Mouse (Mus musculus) megakaryocyte-erythroid progenitor cell, adult 5-6 weeks (primary cell): ENCODE data around the gene 1700042G07Rik. TPM values are rescaled to one million over a fixed set of nuclear protein-coding genes. Genes with fewer than 3 reads are reported as not detected.

Source experiments
- ATAC-seq: replicated peaks from 2 replicates; pipeline ENCODE4 v1.8.0; 2016; ENCODE audit warnings: mild to moderate bottlenecking, inconsistent platforms; ENCODE audit not compliant: severe bottlenecking, poor library complexity, low FRiP score, low TSS enrichment
- total RNA-seq, 2 experiments: library from RNA; stranded (forward) in 1 of 2; stranded (reverse) in 1 of 2; fragments of 200-1000, 215-1000 nt in 1 of 2; fragments of >200 nt in 1 of 2; fragmentation: Nextera tagmentation in 1 of 2; gene quantifications; 2 replicates each; pipeline ENCODE4 v1.2.3; 2014 to 2017

1700042G07Rik gene
- total RNA-seq (2014; fragmentation: Nextera tagmentation) (not detected in 2 replicates), total RNA-seq (2017) (not detected in 2 replicates)

- no peak for ATAC-seq
Measured at GRCm38 (mm10) chr4:116173072-116173471, at the start of gene 1700042G07Rik, which contains the start of gene Gm49337. TSS of gene 1700042G07Rik (plus strand) at chr4:116173372. TSS of gene Gm49337 (plus strand) at chr4:116173384.

GRCm38 (mm10) chr4:116123602-116124519, 49.3 kb upstream of the 1700042G07Rik start, which contains the start of the genes Rad54l and Pomgnt1:
TSS of gene Rad54l (minus strand) at chr4:116123690.
TSS of gene Pomgnt1 (plus strand) at chr4:116123840.
- ATAC-seq: peak; percentile 97

DNA sequence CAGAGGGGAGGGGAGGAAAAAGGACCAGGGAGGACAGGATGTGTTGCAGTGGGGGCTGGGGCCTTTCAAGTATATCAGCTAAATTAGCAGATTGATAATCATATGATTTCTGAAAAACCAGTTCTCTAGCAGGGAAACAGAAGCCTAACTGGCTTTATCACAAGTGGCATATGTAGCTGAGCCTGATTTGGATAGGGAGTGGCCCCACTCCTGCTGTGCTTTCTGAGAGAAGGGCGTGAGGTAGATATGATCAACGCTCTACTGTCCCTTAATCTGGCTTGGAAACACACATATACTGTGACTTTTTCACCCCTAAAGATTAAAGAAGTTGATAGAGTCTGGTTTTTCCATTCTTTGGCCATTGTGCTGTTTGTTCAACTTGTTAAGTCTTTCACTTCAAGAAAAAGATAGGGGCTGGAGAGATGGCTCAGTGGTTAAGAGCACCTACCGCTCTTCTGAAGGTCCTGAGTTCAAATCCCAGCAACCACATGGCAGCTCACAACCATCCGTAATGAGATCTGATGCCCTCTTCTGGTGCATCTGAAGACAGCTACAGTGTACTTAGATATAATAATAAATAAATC, 47.3 kb upstream of the 1700042G07Rik start:
- peak; percentile 46 for ATAC-seq

DNA sequence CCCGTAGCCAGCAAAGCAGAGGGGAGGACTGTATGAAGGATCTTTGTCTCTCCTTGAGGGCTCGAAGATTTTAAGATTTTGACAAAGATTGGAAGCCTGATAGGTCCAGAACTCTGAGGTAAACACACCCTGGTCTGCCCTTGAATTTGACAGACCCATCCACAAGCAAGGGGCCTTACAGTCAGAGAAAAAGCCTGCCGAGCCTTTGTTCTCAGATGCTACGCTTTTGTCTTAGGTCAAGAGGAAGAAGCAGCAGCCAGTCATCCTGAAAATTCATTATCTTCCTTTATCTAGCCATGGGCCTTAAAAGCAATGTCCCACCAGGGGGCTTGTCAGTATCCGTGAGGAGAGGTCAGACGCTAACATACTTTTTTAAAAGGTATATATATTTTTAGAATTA, 45.2 kb upstream of the 1700042G07Rik start:
- no peak for ATAC-seq

DNA sequence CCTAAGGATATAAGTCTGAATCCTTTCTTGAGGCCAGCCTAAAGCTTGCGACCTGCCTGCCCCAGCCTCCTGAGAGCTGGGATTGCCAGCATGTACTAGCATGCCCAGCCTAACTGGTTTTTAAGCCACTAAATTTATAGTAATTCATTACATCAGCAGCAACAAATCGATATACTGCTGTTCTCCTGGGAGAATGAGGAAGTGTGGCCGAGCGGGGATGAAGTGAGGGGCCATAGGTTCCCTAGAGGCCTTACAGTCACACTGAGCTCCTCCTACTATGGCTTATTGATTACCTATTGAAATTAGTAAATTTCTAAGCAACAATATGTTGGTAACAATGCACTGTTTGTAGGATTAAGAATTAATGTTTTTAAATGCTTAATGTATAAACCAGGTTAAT, 40.0 kb upstream of the 1700042G07Rik start:
- no peak for ATAC-seq

DNA sequence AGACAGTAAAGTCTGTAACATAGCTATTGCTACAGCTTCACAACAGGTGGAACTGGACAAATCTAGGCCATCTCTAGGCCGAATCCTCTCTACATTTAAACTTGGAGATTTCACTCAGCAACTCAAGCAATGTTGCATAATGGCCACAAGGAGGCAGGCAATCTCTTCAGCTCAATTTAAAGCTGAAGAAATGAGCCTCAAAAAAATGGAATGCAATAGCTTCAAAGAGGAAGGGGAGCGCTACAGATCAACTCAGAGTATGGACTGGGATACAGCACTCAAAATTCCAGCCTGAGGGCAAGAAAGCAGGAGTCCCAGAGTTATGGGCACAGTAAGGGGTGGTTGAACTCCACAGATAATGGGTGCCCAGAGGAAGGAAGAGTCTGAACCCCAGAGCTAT, 38.2 kb upstream of the 1700042G07Rik start:
- peak; percentile 73 for ATAC-seq

DNA sequence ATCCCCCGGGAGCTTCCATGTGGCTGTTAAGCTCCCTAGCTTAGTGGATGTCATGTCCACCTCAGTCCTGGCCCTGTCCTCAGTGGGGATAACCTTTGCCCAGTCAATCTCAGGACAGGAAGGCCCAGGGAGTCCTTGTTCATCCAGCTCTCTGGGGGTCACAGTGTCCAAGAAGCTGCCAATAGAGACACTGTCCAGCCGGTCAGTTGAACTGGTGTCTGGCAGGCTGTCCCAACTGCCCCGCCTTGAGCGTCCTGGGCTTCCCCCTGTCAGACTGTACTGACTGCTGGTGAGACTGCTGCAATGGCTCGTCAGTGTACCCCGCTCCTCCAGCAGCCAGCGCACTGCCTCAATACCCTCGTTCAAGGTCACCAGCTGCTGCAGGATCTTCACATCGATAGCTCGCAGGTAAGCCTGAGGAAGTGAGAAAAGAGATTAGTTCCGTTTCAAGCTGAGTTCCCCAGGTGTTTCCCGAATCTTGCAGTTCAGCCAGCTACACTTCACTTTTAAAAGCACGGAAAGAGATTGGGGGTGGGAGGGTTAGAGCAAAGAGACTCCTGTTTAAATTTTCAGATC, 35.7 kb upstream of the 1700042G07Rik start:
- ATAC-seq: no peak

GRCm38 (mm10) chr4:116140801-116141574, 32.2 kb upstream of the 1700042G07Rik start:
- no peak for ATAC-seq

DNA sequence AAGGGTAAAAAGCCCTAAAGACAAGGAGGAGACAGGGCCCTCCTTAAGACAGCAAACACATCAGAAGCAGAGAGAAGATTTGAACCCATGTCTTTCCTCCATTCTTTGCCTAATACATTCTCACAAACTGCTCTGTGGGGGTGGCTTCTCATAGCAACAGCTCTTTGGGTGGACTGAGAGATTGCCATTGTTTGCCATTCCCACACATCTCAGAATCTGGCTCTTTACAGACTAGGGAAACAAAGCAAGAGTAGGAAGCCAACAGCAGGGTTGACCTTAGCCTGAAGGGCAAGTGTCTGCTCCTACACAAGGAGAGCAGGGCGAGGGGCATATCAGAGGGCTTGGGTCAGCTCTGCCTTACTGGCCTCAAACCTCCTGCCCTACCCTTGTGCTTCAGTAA, 31.4 kb upstream of the 1700042G07Rik start:
- no peak for ATAC-seq

DNA sequence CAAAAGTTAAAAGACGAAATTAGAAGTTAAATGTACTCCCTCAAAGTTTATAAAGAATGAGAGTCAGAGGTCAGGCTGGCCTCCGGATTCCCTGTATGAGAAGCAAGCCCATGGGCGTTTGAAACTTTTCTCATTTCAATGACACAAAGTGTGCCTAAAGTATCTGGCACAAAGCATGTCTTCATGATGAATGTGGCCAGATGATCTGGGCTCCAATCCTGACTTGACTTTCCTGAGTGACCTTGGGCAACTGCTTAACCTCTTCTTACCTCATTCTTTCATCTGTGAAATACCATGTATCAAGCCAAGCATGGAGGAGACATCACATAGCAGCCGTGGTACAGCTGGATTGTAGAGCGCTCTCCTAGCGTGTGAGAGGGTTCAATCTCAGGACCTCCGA, 30.9 kb upstream of the 1700042G07Rik start:
- no peak for ATAC-seq

GRCm38 (mm10) chr4:116143317-116143811, 29.8 kb upstream of the 1700042G07Rik start:
- peak; percentile 35 for ATAC-seq

- peak; percentile 60; the same call in 1 of the 2 replicates for ATAC-seq
Measured at GRCm38 (mm10) chr4:116143891-116144717, 29.1 kb upstream of the 1700042G07Rik start.

- no peak for ATAC-seq
Measured at GRCm38 (mm10) chr4:116149812-116150155, 23.4 kb upstream of the 1700042G07Rik start.

GRCm38 (mm10) chr4:116150156-116150861, 22.9 kb upstream of the 1700042G07Rik start:
- peak; percentile 66 for ATAC-seq

DNA sequence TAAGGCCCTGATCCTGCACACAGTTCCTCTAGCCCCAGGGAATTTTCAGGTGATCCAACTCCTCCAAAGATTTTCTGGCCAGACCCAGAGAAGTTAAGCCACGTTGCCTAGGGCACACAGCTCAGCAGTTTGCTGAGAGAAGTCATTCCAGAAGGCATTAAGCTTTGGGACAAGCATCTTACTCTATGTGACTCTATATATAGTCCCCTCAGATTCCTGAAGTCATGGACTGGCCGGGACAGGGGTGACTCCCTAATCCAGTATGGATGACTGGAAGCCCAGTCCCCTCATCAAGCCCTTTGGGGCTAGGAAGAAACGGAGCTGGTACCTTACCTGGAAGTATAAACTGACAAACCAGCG, 22.3 kb upstream of the 1700042G07Rik start:
- ATAC-seq: no peak

DNA sequence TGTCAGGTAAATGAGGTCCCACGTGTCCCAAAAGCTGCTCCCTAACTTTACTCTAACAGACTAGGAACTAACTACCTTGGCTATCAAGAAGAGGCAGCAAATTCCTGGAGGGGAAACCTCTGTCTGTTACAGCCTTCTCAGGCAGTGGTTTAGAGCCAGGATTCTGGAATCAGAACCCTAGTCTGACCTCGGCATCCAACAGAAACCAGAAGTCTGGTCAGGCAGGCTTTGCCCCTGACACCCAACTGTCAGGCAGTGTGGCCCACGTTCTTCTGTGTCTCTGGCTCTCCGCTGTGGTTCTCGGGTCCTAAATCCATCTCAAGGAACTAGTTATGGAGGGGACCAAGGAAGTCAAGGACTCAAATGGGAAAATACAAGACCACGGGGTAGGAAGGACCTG, 21.9 kb upstream of the 1700042G07Rik start, which contains the start of gene Lurap1:
Gene Lurap1, minus strand, starts transcription at position 101 of the 400 bp plus-strand sequence.
- no peak for ATAC-seq

DNA sequence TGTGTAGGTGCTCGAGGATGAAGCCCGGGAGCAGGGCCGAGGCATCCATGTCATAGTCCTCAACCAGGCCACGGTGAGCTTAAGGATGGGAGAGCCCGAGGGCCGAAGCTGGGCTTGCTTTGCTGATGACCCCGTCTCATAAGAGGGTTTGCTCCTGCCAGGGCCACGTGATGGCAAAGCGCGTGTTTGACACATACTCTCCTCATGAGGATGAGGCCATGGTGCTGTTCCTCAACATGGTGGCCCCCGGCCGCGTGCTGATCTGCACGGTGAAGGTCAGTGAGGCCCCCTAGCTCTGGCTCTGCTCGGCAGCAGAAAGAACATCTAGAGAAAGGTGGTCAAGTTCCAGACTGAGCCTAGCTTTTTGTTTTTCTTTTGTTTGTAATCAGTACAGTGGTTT, 20.5 kb upstream of the 1700042G07Rik start:
- no peak for ATAC-seq

- no peak for ATAC-seq
Measured at GRCm38 (mm10) chr4:116157882-116158281, 15.3 kb upstream of the 1700042G07Rik start.
